Mouse (Mus musculus) embryonic facial prominence, embryonic 14.5 days (tissue): ENCODE results near the gene Tmem131. TPM values are rescaled to one million over a fixed set of nuclear protein-coding genes. Genes with fewer than 3 reads are reported as not detected.
"Not testable (repeated sequence)": the region's sequence is repeated elsewhere in the genome, so short reads cannot be mapped to it uniquely, and the experiment has no call there.

Experiments used
- ATAC-seq: fragments of 200-750 bp; cut with Nextera tagmentation; 2 replicates; pipeline ENCODE4 v1.8.0; 2017; ENCODE audit warnings: low read depth, moderate number of reproducible peaks, moderate TSS enrichment
- DNase-seq: peaks from one replicate; pipeline ENCODE4 v3.0.0-alpha.2; 2015; ENCODE audit warnings: low spot score
- H3K27ac ChIP-seq: fragments of 300-500 bp; sonication (generic); replicated peaks from 2 replicates; pipeline ENCODE4 v1.5.1; 2014; ENCODE audit warnings: low read depth, mild to moderate bottlenecking, low read length, moderate library complexity
- H3K27me3 ChIP-seq: fragments of 300-500 bp; sonication (generic); replicated peaks from 2 replicates; pipeline ENCODE4 v1.6.1; 2014; ENCODE audit warnings: low read length; ENCODE audit not compliant: control insufficient read depth, insufficient read depth
- H3K36me3 ChIP-seq: fragments of 300-500 bp; sonication (generic); 2 replicates; pipeline ENCODE4 v1.6.1; 2014; ENCODE audit warnings: low read length, mixed read lengths; ENCODE audit not compliant: control insufficient read depth, insufficient read depth
- H3K4me1 ChIP-seq: fragments of 300-500 bp; sonication (generic); 2 replicates; pipeline ENCODE4 v1.6.1; 2014; ENCODE audit warnings: antibody characterized with exemption, low read length; ENCODE audit not compliant: control insufficient read depth, insufficient read depth
- H3K4me2 ChIP-seq: fragments of 300-500 bp; sonication (generic); 2 replicates; pipeline ENCODE4 v1.6.1; 2014; ENCODE audit warnings: low read depth, mild to moderate bottlenecking, low read length, moderate library complexity, mixed read lengths
- H3K4me3 ChIP-seq: fragments of 300-500 bp; sonication (generic); 2 replicates; pipeline ENCODE4 v1.5.1; 2014; ENCODE audit warnings: low read depth, mild to moderate bottlenecking, low read length
- H3K9ac ChIP-seq: fragments of 300-500 bp; sonication (generic); 2 replicates; pipeline ENCODE4 v1.6.1; 2014; ENCODE audit warnings: low read depth, mild to moderate bottlenecking, low read length, moderate library complexity, mixed read lengths
- H3K9me3 ChIP-seq: fragments of 300-500 bp; sonication (generic); 2 replicates; pipeline ENCODE4 v1.6.1; 2016; ENCODE audit warnings: low read length; ENCODE audit not compliant: control insufficient read depth
- WGBS: fragments of 180-500 bp; shearing (Covaris S2); extraction: QIAGEN DNeasy Blood & Tissue Kit; methylation state at CpG from one replicate; pipeline ENCODE4 v1.1.7; 2014; 5-methylcytosine and 5-hydroxymethylcytosine counted together
- polyA plus RNA-seq: library from polyadenylated mRNA; unstranded; fragments of >200 nt; fragmentation: Nextera tagmentation; extraction: Ambion mirVana; gene quantifications from 2 replicates; pipeline ENCODE4 v1.2.1, GENCODE M21; 2014

Tmem131 gene
- polyA plus RNA-seq, 1 experiment from 2014 or later, result 22.4 TPM

DNA sequence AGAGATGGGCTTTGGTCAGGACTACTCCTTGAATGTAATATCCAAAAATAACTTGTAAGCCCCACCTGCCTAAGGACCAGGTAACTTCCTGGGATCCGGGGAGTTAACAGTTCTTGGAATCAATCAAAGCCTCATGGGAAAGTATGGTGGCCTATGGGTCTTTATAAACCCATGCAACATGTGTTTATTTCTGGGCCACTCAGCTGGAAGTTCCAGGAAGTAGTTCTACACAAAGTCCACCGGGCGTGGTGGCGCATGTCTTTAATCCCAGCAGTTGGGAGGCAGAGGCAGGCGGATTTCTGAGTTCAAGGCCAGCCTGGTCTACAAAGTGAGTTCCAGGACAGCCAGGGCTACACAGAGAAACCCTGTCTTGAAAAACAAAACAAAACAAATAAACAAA is 49.7 kb downstream of the Tmem131 start:
- not testable (repeated sequence) for H3K9me3 ChIP-seq, ATAC-seq, H3K27me3 ChIP-seq, H3K36me3 ChIP-seq, H3K9ac ChIP-seq, H3K4me1 ChIP-seq, H3K27ac ChIP-seq, H3K4me3 ChIP-seq, DNase-seq, H3K4me2 ChIP-seq
- WGBS, result 96% methylated on average over 5 of the region's 5 CpGs

- peaks cover 10% of the 10 kb centered on the region; the same call in 1 of the 2 replicates for H3K36me3 ChIP-seq
- no peaks in the 10 kb centered on the region for H3K9me3 ChIP-seq
- no peak overlapping the region for H3K27ac ChIP-seq
- WGBS, result 90% methylated on average over 6 of the region's 6 CpGs
- H3K4me1 ChIP-seq, result no peaks in the 10 kb centered on the region
- DNase-seq (no peak), ATAC-seq (no peak)
- H3K9ac ChIP-seq, result no peak overlapping the region
- no peaks in the 10 kb centered on the region for H3K27me3 ChIP-seq
- no peak overlapping the region for H3K4me3 ChIP-seq
- no peak overlapping the region for H3K4me2 ChIP-seq
Measured at GRCm38 (mm10) chr1:36893146-36893545, 50.3 kb downstream of the Tmem131 start.

- Histone ChIP-seq H3K9ac (no peak overlapping the region), H3K4me3 (no peak overlapping the region), H3K4me1 (no peaks in the 10 kb centered on the region), H3K36me3 (peaks cover 11% of the 10 kb centered on the region; the same call in 1 of the 2 replicates), H3K4me2 (no peak overlapping the region), H3K27me3 (no peaks in the 10 kb centered on the region), H3K9me3 (no peaks in the 10 kb centered on the region), H3K27ac (no peak overlapping the region)
- no peak for ATAC-seq
- DNase-seq, result no peak
- 54% methylated on average over 3 of the region's 3 CpGs for WGBS
Measured at GRCm38 (mm10) chr1:36892461-36892860, 51.0 kb downstream of the Tmem131 start.

- Histone ChIP-seq H3K9ac (no peak overlapping the region), H3K27me3 (no peaks in the 10 kb centered on the region), H3K9me3 (no peaks in the 10 kb centered on the region), H3K4me1 (peaks cover 5% of the 10 kb centered on the region; the same call in 1 of the 2 replicates), H3K4me3 (no peak overlapping the region), H3K4me2 (no peak overlapping the region), H3K36me3 (peaks cover 11% of the 10 kb centered on the region; the same call in 1 of the 2 replicates), H3K27ac (no peak overlapping the region)
- DNase-seq (peak; percentile 50), ATAC-seq (peak; percentile 44)
- 80% methylated on average over 5 of the region's 5 CpGs for WGBS
Measured at GRCm38 (mm10) chr1:36889016-36889415, 54.5 kb downstream of the Tmem131 start.

- H3K4me1 ChIP-seq, result peaks cover 9% of the 10 kb centered on the region; the same call in 1 of the 2 replicates
- peaks cover 11% of the 10 kb centered on the region; the same call in 1 of the 2 replicates for H3K36me3 ChIP-seq
- H3K4me3 ChIP-seq, result no peak overlapping the region
- H3K9me3 ChIP-seq, result no peaks in the 10 kb centered on the region
- H3K4me2 ChIP-seq, result no peak overlapping the region
- 89% methylated on average over 3 of the region's 3 CpGs for WGBS
- no peak overlapping the region for H3K27ac ChIP-seq
- no peak for DNase-seq
- no peaks in the 10 kb centered on the region for H3K27me3 ChIP-seq
- H3K9ac ChIP-seq, result no peak overlapping the region
- no peak for ATAC-seq
Measured at GRCm38 (mm10) chr1:36887172-36887571, 56.3 kb downstream of the Tmem131 start.

DNA sequence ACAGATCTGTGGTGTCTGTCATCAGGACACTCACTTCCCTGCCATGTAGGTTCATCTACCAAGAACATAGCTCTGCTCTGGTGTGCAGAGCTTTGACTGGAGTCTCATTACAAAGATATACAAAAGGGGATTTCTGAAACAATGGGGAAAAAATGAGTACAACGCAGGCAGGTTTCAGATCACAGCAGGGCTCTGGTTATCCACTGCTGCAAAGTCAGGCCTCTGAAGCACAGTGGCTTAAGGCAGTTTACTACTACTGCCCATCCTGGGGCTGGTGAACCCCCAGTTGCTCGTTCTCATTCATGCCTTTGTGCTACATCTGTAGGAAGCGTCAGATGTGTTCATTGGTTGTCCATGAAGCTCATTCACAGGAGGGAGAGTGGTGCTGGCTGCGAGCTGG is 57.0 kb downstream of the Tmem131 start:
- Histone ChIP-seq H3K4me1 (peaks cover 9% of the 10 kb centered on the region; the same call in 1 of the 2 replicates), H3K36me3 (peaks cover 11% of the 10 kb centered on the region; the same call in 1 of the 2 replicates), H3K9ac (no peak overlapping the region), H3K4me2 (no peak overlapping the region), H3K9me3 (no peaks in the 10 kb centered on the region), H3K27me3 (no peaks in the 10 kb centered on the region), H3K4me3 (no peak overlapping the region), H3K27ac (no peak overlapping the region)
- DNase-seq, result no peak
- whole genome bisulfite sequencing, result 84% methylated on average over 4 of the region's 4 CpGs
- ATAC-seq, result no peak

GRCm38 (mm10) chr1:36884536-36884935 is 58.9 kb downstream of the Tmem131 start:
- DNase-seq (no peak), ATAC-seq (no peak)
- WGBS, result 70% methylated on average over 3 of the region's 3 CpGs

DNA sequence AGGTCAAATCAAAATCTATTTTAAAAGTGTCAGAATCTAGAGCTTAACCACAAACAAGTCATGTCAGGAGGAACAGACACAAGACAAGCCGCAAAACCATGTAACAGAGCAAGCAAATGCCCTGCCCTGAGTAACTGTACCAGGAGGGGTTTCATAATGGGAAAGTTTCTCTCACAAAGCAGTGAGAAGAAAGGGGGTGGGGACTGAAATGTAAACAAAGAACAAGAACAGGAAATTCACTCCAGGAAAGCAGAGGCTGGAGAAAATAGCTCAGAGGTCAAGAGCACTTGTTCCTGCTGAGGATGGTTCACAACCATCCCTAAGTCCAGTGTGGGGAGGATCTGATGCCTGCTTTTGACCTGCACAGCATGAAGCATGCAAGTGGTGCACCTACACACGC is 59.7 kb downstream of the Tmem131 start:
- 63% methylated on average over 2 of the region's 2 CpGs for WGBS
- Histone ChIP-seq H3K4me3 (no peak overlapping the region), H3K27me3 (no peaks in the 10 kb centered on the region), H3K27ac (no peak overlapping the region), H3K4me1 (peaks cover 9% of the 10 kb centered on the region; the same call in 1 of the 2 replicates), H3K36me3 (peaks cover 14% of the 10 kb centered on the region; the same call in 1 of the 2 replicates), H3K9ac (no peak overlapping the region), H3K4me2 (no peak overlapping the region), H3K9me3 (no peaks in the 10 kb centered on the region)
- no peak for ATAC-seq
- peak; percentile 41 for DNase-seq

More at GRCm38 (mm10) chr1:36884536-36884935, 58.9 kb downstream of the Tmem131 start:
- no peaks in the 10 kb centered on the region for H3K9me3 ChIP-seq
- peaks cover 9% of the 10 kb centered on the region; the same call in 1 of the 2 replicates for H3K4me1 ChIP-seq
- no peak overlapping the region for H3K9ac ChIP-seq
- H3K4me3 ChIP-seq, result no peak overlapping the region
- no peak overlapping the region for H3K27ac ChIP-seq
- peaks cover 17% of the 10 kb centered on the region; the same call in 1 of the 2 replicates for H3K36me3 ChIP-seq
- H3K27me3 ChIP-seq, result no peaks in the 10 kb centered on the region
- no peak overlapping the region for H3K4me2 ChIP-seq

- 67% methylated on average over 1 of the region's 1 CpGs for WGBS
- no peak overlapping the region for H3K4me3 ChIP-seq
- no peak overlapping the region for H3K27ac ChIP-seq
Measured at GRCm38 (mm10) chr1:36879154-36879553, 64.3 kb downstream of the Tmem131 start.

More at GRCm38 (mm10) chr1:36879154-36879553, 64.3 kb downstream of the Tmem131 start:
- Histone ChIP-seq H3K9ac (no peak overlapping the region), H3K4me1 (0 out of 2 replicates have a peak, but pooled peaks cover 4% of the 10 kb centered on the region), H3K9me3 (no peaks in the 10 kb centered on the region), H3K4me2 (no peak overlapping the region), H3K36me3 (peaks cover 10% of the 10 kb centered on the region; the same call in 1 of the 2 replicates), H3K27me3 (no peaks in the 10 kb centered on the region)
- ATAC-seq (no peak), DNase-seq (no peak)
